Mouse (Mus musculus): ENCODE measurements at regions not wholly inside any gene's neighbourhood (a gene's known extent, or its start where the extent isn't known, plus 50 kb on each side); places are given as distances from the start of the nearest gene placed in this dataset.
A peak's percentile ranks its signal among the peaks of the same experiment; 100 is the strongest.

DNA sequence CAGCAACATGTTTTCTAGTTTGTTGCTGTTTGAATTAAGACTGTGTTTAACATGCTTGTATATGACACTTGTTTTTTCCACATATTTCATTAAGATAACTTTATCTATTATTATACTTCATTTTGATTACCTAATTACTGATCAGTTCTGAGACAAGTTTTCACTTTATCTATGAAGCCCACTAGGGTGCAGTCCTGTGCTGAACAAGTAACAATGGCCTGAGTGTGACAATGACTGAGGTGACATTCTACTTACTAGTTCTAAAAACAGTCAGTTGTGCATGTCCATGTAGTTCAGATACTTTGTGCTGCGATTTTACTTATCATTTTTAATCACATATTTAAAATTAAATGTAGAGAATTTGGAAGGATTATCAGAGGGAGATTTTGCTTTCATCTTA, 1795.2 kb upstream of the Gm37988 start:
- no peak for TF ChIP-seq POLR2A (IDR thresholded peaks at IDR 0.05; ENCODE audit: borderline replicate concordance, extremely low read depth, insufficient read depth, insufficient read length, poor library complexity, severe bottlenecking)
- no peak for TF ChIP-seq CTCF (IDR thresholded peaks at IDR 0.05; ENCODE audit: borderline replicate concordance, extremely low read depth, insufficient read depth, insufficient read length)
- peak; percentile 33 for DNase-seq (ENCODE audit: low read depth)

DNA sequence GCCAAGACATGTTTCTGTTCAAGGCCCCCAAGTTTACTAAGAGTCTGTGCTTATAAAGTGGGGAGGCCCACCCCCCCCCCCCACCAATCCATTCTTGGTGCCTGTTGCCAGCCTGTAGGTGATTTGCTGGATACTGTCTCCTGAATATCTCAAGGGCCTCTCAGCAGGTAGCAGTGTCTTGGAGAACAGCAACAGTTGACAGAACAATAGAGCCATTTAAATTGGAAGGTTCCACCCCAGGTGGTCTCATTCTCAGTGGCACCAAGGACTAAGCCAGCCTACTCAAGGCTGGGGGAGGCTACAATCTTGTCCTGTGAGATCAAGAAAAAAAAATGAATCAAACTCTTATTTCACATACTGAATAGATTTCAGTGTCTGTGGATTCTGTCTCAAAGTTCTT, 1744.9 kb upstream of the Gm37988 start:
- DNase-seq (ENCODE audit: low read depth), result no peak
- no peak for TF ChIP-seq CTCF (IDR thresholded peaks at IDR 0.05; ENCODE audit: borderline replicate concordance, extremely low read depth, insufficient read depth, insufficient read length)
- no peak for TF ChIP-seq POLR2A (IDR thresholded peaks at IDR 0.05; ENCODE audit: borderline replicate concordance, extremely low read depth, insufficient read depth, insufficient read length, poor library complexity, severe bottlenecking)

DNA sequence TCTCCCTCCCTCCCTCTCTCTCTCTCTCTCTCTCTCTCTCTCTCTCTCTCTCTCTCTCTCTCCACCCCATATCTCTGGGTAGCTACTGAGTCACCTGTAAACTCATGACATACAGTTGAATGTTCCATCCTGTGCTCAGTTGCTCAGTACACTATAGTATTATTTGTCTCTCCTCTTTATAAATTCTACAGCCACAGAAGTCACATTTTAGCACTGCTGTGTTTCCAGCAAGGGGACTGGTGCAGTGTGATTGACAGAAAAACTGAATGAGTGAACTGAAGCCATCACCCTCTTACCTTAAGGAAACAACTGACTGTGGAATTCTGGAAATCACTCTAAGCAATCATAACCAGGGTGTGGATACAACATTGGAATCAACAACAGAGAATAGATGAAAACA, 1713.3 kb upstream of the Gm37988 start:
- no peak for DNase-seq (ENCODE audit: low read depth)
- TF ChIP-seq CTCF (IDR thresholded peaks at IDR 0.05; ENCODE audit: borderline replicate concordance, extremely low read depth, insufficient read depth, insufficient read length) (no peak), POLR2A (IDR thresholded peaks at IDR 0.05; ENCODE audit: borderline replicate concordance, extremely low read depth, insufficient read depth, insufficient read length, poor library complexity, severe bottlenecking) (no peak)

DNA sequence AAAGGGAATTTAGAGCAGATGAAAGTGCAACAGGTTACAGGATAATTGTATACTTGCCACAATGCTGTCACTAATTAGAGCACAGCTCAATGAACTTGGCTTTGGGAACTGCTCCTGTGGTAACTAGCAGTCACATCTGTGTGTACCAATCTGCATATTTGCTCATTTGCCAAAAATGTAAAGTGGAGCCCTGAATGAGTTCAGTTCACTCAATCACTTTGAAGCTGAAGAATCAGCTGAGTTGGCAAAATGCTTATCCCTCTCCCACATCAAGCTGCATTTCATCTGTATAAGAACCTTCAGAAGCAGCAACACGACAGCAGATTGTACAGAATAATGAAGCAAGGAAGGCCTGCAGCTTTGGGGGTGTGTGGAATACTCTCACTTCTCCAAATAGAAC, 1712.8 kb upstream of the Gm37988 start:
- peak; percentile 94 for DNase-seq (ENCODE audit: low read depth)
- TF ChIP-seq CTCF (IDR thresholded peaks at IDR 0.05; ENCODE audit: borderline replicate concordance, extremely low read depth, insufficient read depth, insufficient read length) (no peak), POLR2A (IDR thresholded peaks at IDR 0.05; ENCODE audit: borderline replicate concordance, extremely low read depth, insufficient read depth, insufficient read length, poor library complexity, severe bottlenecking) (no peak)

DNA sequence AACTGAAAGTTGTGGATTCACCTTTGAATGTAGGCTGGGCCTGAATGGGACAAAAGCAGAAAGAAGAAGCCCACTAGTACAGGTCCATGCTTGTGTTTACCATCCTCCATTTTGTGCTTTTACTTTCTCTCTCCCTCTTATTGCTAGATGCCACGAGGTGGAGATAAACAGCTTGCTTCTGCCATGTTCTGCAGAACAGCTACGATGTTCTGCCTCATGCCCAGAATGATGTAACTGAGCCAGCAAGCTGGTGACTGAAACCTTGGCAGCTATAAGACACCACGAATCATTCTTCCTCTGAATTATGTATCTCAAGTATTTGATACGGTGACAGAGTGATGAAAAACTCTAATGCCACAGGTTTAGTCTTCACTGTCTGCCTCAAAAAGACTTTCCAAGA, 1694.1 kb upstream of the Gm37988 start:
- peak; percentile 34 for DNase-seq (ENCODE audit: low read depth)
- TF ChIP-seq POLR2A (IDR thresholded peaks at IDR 0.05; ENCODE audit: borderline replicate concordance, extremely low read depth, insufficient read depth, insufficient read length, poor library complexity, severe bottlenecking) (no peak), CTCF (IDR thresholded peaks at IDR 0.05; ENCODE audit: borderline replicate concordance, extremely low read depth, insufficient read depth, insufficient read length) (no peak)

DNA sequence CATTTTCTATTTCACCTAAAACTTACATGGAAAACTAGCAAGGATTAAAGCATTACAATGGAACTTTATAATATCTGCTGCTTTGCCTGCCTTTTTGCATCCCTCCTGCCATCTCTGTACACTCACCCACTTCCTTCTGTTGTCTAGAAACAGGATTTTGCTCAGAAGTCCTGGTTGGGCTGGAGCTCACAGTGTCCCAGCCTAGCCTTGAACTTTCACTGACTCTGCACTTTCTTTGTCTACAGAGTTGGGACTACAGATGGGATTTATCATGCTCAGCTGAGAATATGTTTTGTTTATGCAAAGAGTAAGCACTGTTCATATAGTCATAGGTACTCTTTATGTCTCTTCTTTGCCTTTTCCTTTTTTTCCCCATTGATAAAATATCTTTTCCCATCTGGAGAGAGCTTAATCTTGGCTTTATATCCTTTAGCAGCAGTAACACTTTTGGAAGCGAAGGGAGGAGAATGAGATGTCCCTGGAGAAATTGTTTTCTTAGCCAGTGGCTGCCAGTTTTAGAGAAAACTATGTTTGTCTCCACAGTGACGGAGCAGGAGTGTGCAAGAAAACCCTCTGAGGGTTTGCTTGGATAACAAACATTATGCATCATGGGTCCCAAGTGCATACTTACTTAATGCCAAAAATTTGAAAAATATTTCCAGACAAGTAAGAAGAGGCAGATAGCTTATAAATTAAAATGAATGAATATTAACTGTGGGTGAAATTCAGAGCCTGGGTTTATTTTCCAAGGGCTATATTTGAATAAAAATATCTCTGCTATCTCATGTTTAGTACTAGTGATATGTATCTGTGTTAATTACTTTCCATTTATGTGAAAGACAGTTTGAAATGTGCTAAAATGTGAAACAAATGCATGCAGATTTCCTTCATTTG, 1687.9 kb upstream of the Gm37988 start:
- TF ChIP-seq CTCF (IDR thresholded peaks at IDR 0.05; ENCODE audit: borderline replicate concordance, extremely low read depth, insufficient read depth, insufficient read length) (no peak), POLR2A (IDR thresholded peaks at IDR 0.05; ENCODE audit: borderline replicate concordance, extremely low read depth, insufficient read depth, insufficient read length, poor library complexity, severe bottlenecking) (no peak)

DNA sequence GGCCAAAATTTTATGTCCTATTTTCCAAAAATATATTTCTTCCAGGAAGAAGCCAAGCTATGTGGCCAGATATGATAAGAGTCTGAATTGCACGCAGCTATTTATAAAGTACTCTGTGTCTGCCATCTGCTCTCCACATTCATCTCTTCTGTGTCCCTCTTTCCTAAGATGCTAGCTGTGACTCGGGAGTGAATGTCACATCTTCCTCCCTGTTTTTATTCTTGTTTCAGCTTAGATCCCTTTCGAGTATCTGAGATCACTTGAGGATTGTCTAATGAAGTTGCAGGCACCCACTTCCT, 1687.4 kb upstream of the Gm37988 start:
- peak; percentile 26 for DNase-seq (ENCODE audit: low read depth)
- no peak for TF ChIP-seq POLR2A (IDR thresholded peaks at IDR 0.05; ENCODE audit: borderline replicate concordance, extremely low read depth, insufficient read depth, insufficient read length, poor library complexity, severe bottlenecking)
- TF ChIP-seq CTCF (IDR thresholded peaks at IDR 0.05; ENCODE audit: borderline replicate concordance, extremely low read depth, insufficient read depth, insufficient read length), result no peak

More for the DNA sequence above, 1687.9 kb upstream of the Gm37988 start:
- peak; percentile 27 for DNase-seq (ENCODE audit: low read depth)

DNA sequence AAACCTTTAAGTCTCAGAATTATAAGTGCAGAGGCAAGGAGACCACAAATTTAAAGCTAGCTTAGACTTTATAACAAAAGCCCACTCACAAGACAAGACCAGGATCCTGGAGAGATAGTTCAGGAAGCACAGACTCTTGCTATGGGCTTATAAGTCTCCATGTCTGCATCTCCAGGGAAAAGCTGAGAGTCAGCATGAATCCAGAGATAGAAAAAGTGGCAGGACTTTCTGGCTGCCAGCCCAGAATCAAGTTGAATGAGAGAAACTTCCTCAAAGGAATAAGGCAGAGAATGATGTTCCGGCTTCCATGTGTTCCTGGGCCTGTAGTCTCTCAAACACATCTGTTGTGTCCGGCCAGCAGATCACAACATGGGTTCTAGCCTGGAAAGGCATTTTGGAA, 1686.4 kb upstream of the Gm37988 start:
- no peak for TF ChIP-seq CTCF (IDR thresholded peaks at IDR 0.05; ENCODE audit: borderline replicate concordance, extremely low read depth, insufficient read depth, insufficient read length)
- no peak for TF ChIP-seq POLR2A (IDR thresholded peaks at IDR 0.05; ENCODE audit: borderline replicate concordance, extremely low read depth, insufficient read depth, insufficient read length, poor library complexity, severe bottlenecking)

DNA sequence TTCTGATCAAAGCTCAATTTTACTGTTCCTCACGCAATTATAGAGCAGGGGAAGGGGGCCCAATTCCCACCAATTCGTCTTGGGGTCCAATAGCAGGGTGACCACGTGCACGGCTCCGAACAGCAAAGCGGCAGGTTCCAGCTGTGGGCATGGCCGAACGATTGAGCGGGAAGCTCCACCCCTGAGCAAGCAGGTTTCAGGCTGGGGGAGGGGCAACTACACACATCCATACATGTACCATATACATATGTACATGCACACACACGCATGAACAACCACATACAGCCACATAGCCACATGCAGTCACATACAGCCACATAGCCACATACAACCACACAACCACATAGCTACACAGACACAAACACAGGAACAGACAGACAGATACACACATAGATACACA, 1685.9 kb upstream of the Gm37988 start:
- DNase-seq (ENCODE audit: low read depth), result no peak
- TF ChIP-seq CTCF (IDR thresholded peaks at IDR 0.05; ENCODE audit: borderline replicate concordance, extremely low read depth, insufficient read depth, insufficient read length) (no peak), POLR2A (IDR thresholded peaks at IDR 0.05; ENCODE audit: borderline replicate concordance, extremely low read depth, insufficient read depth, insufficient read length, poor library complexity, severe bottlenecking) (no peak)

More for the DNA sequence above, 1686.4 kb upstream of the Gm37988 start:
- DNase-seq (ENCODE audit: low read depth), result peak; percentile 68
